Mouse (Mus musculus): Measurements from ENCODE around the gene Phf8. TPM values are rescaled to one million over a fixed set of nuclear protein-coding genes. Genes with fewer than 3 reads are reported as not detected.

The Phf8 gene
- total and polyA plus RNA-seq, 3 experiments, result 6.5 to 14.1 (median 8.8) TPM

- H3K4me1 ChIP-seq (ENCODE audit: control insufficient read depth in 1 of 2, insufficient read depth in 2 of 2), result peaks cover 0 to 5% of the 10 kb centered on the region in 2 experiments; a peak in 1 of 4 replicates
- 0 out of 2 replicates have a peak overlapping the region, but pooled peaks have one; percentile 31 for H3K27ac ChIP-seq (ENCODE audit: insufficient read depth, low read depth)
- H3K4me2 ChIP-seq (ENCODE audit: insufficient read depth, low read depth, poor library complexity, severe bottlenecking), result peak overlapping the region; percentile 56; the same call in 1 of the 2 replicates
- TF ChIP-seq CHD1 (IDR thresholded peaks at IDR 0.05; ENCODE audit: low read depth, low read length) (0 out of 2 replicates have a peak, but pooled peaks have one; percentile 39), POLR2AphosphoS2 (IDR thresholded peaks at IDR 0.05; ENCODE audit: low read depth, low read length) (no peak)
- peak overlapping the region; percentile 30 to 68 (median 37) for H3K4me3 ChIP-seq (replicated peaks in 1 of 3; ENCODE audit: low read depth in 2 of 3, low read length in 2 of 3, poor library complexity in 1 of 3)
- H3K9ac ChIP-seq (ENCODE audit: insufficient read depth, low read depth), result peak overlapping the region; percentile 78; the same call in 1 of the 2 replicates
- no peaks in the 10 kb centered on the region for H3K27me3 ChIP-seq (replicated peaks)
- peaks cover 6% of the 10 kb centered on the region; the same call in 1 of the 2 replicates for H3K79me2 ChIP-seq (replicated peaks; ENCODE audit: control insufficient read depth, extremely low read depth, insufficient read depth, poor library complexity, severe bottlenecking)
- in situ Hi-C loops (cut with MboI; ENCODE audit: low pct_ligation_motif_present, low pct_unique_long_range_greater_than_20kb, low sequenced_read_pairs) (no loop called here), dilution Hi-C loops (cut with MboI; ENCODE audit: extremely low pct_ligation_motif_present, extremely low pct_unique_long_range_greater_than_20kb, low sequenced_read_pairs) (no loop called here)
- DNase-seq (ENCODE audit: extremely low read depth), result no peak
- H3K9me3 ChIP-seq (replicated peaks; ENCODE audit: low read length), result no peaks in the 10 kb centered on the region
- peaks cover 3 to 4% of the 10 kb centered on the region in 2 experiments for H3K36me3 ChIP-seq (replicated peaks in 1 of 2; ENCODE audit: control insufficient read depth in 1 of 2, insufficient read depth in 1 of 2, low read length in 1 of 2)
Measured at GRCm38 (mm10) chrX:151520127-151520457, 380 bp upstream of the Phf8 start.

- no peak for DNase-seq (ENCODE audit: extremely low read depth)
- TF ChIP-seq ETS1 (conservative IDR thresholded peaks at IDR 0.05; ENCODE audit: low read depth, low read length) (no peak), SIN3A (IDR thresholded peaks at IDR 0.05; ENCODE audit: low read length) (peak; percentile 32; the same call in 1 of the 2 replicates)
- Histone ChIP-seq H3K4me1 (ENCODE audit: control insufficient read depth in 1 of 2, insufficient read depth in 2 of 2) (peaks cover 0 to 5% of the 10 kb centered on the region in 2 experiments; a peak in 1 of 4 replicates), H3K4me3 (replicated peaks in 1 of 3; ENCODE audit: low read depth in 2 of 3, low read length in 2 of 3, poor library complexity in 1 of 3) (peak overlapping the region; percentile 51 to 84 (median 68)), H3K79me2 (replicated peaks; ENCODE audit: control insufficient read depth, extremely low read depth, insufficient read depth, poor library complexity, severe bottlenecking) (peaks cover 6% of the 10 kb centered on the region; the same call in 1 of the 2 replicates), H3K36me3 (replicated peaks in 1 of 2; ENCODE audit: control insufficient read depth in 1 of 2, insufficient read depth in 1 of 2, low read length in 1 of 2) (peaks cover 3 to 4% of the 10 kb centered on the region in 2 experiments), H3K27ac (ENCODE audit: insufficient read depth, low read depth) (no peak overlapping the region), H3K9me3 (replicated peaks; ENCODE audit: low read length) (no peaks in the 10 kb centered on the region), H3K27me3 (replicated peaks) (no peaks in the 10 kb centered on the region), H3K4me2 (ENCODE audit: insufficient read depth, low read depth, poor library complexity, severe bottlenecking) (peak overlapping the region; percentile 55), H3K9ac (ENCODE audit: insufficient read depth, low read depth) (peak overlapping the region; percentile 83)
- in situ Hi-C loops (cut with MboI; ENCODE audit: low pct_ligation_motif_present, low pct_unique_long_range_greater_than_20kb, low sequenced_read_pairs) (no loop called here), dilution Hi-C loops (cut with MboI; ENCODE audit: extremely low pct_ligation_motif_present, extremely low pct_unique_long_range_greater_than_20kb, low sequenced_read_pairs) (no loop called here)
Measured at GRCm38 (mm10) chrX:151521786-151522522, 1.5 kb downstream of the Phf8 start.

- Histone ChIP-seq H3K79me2 (replicated peaks; ENCODE audit: control insufficient read depth, extremely low read depth, insufficient read depth, poor library complexity, severe bottlenecking) (no peaks in the 10 kb centered on the region), H3K27me3 (replicated peaks) (no peaks in the 10 kb centered on the region), H3K9me3 (replicated peaks; ENCODE audit: low read length) (no peaks in the 10 kb centered on the region), H3K4me1 (ENCODE audit: control insufficient read depth in 1 of 2, insufficient read depth in 2 of 2) (no peaks in the 10 kb centered on the region), H3K9ac (ENCODE audit: insufficient read depth, low read depth) (no peak overlapping the region), H3K36me3 (replicated peaks in 1 of 2; ENCODE audit: control insufficient read depth in 1 of 2, insufficient read depth in 1 of 2, low read length in 1 of 2) (peaks cover 12 to 16% of the 10 kb centered on the region in 2 experiments), H3K27ac (ENCODE audit: insufficient read depth, low read depth) (no peak overlapping the region), H3K4me2 (ENCODE audit: insufficient read depth, low read depth, poor library complexity, severe bottlenecking) (no peak overlapping the region), H3K4me3 (replicated peaks in 1 of 3; ENCODE audit: low read depth in 2 of 3, low read length in 2 of 3, poor library complexity in 1 of 3) (no peak overlapping the region)
- in situ Hi-C loops (cut with MboI; ENCODE audit: low pct_ligation_motif_present, low pct_unique_long_range_greater_than_20kb, low sequenced_read_pairs), result no loop called here
- no peak for TF ChIP-seq HCFC1 (IDR thresholded peaks at IDR 0.05; ENCODE audit: low read depth, low read length)
- TF ChIP-seq E2F4 (IDR thresholded peaks at IDR 0.05; ENCODE audit: insufficient replicate concordance, low read depth, low read length), result no peak
- no peak for TF ChIP-seq NRF1 (IDR thresholded peaks at IDR 0.05; ENCODE audit: low read depth, low read length)
- no peak for TF ChIP-seq MAFK (IDR thresholded peaks at IDR 0.05; ENCODE audit: insufficient replicate concordance, low read length)
- TF ChIP-seq ZMIZ1 (IDR thresholded peaks at IDR 0.05; ENCODE audit: low read depth, low read length), result no peak
- TF ChIP-seq MXI1 (IDR thresholded peaks at IDR 0.05; ENCODE audit: low read depth, low read length), result no peak
- no peak for TF ChIP-seq EP300 (IDR thresholded peaks at IDR 0.05; ENCODE audit: low read length)
- TF ChIP-seq ZKSCAN1 (IDR thresholded peaks at IDR 0.05; ENCODE audit: borderline replicate concordance, low read depth, low read length), result no peak
- no peak for TF ChIP-seq CHD1 (IDR thresholded peaks at IDR 0.05; ENCODE audit: low read depth, low read length)
- TF ChIP-seq CHD2 (IDR thresholded peaks at IDR 0.05; ENCODE audit: low read length), result no peak
- no peak for TF ChIP-seq MEF2A (IDR thresholded peaks at IDR 0.05; ENCODE audit: borderline replicate concordance, low read depth, low read length)
- TF ChIP-seq RAD21 (IDR thresholded peaks at IDR 0.05; ENCODE audit: low read depth, low read length), result no peak
- TF ChIP-seq UBTF (IDR thresholded peaks at IDR 0.05; ENCODE audit: low read depth, low read length), result no peak
- no peak for TF ChIP-seq ELF1 (IDR thresholded peaks at IDR 0.05; ENCODE audit: low read depth, low read length)
- no peak for DNase-seq (ENCODE audit: extremely low read depth)
- dilution Hi-C loops (cut with MboI; ENCODE audit: extremely low pct_ligation_motif_present, extremely low pct_unique_long_range_greater_than_20kb, low sequenced_read_pairs), result no loop called here
Measured at GRCm38 (mm10) chrX:151553356-151553755, 32.9 kb downstream of the Phf8 start.
